Mouse (Mus musculus) adrenal gland, postnatal 36 days (tissue): ENCODE measurements around the gene Npc2. TPM values are rescaled to one million over a fixed set of nuclear protein-coding genes. Genes with fewer than 3 reads are reported as not detected.

Experiments
- DNase-seq, 2 experiments: peaks; one replicate each; pipeline ENCODE4 v3.0.0; 2021; ENCODE audit warnings: mixed read lengths in 1 of 2
- total RNA-seq, 2 experiments: library from RNA; stranded (reverse); gene quantifications; 2 replicates each; pipeline ENCODE4 v1.2.3; 2021

The Npc2 gene
- total RNA-seq, 2 experiments from 2014 or later: 82.3 to 91.0 TPM

- no peak for DNase-seq
These were observed 45.5 kb downstream of the Npc2 start for GRCm38 (mm10) chr12:84727434-84727833.

DNA sequence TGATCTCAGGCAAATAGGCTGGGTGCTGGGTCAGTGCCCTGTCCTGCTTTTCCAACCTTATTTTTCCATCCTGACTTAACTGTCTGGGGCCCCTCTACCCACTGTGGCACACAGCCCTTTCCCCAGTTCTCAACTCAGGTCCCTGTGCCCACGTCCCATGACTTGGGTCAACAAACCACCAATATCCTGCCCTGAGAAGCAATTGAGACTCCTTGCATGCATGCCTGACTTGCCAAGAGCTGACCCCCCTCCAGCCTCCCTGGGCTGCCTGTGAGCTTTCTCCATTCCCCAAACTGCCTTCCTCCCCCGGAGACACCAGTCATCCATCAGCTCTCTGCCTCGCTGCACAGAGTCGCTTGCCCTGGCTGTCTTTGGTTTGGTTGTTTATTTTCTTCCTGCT is 46.0 kb downstream of the Npc2 start:
- no peak for DNase-seq

DNA sequence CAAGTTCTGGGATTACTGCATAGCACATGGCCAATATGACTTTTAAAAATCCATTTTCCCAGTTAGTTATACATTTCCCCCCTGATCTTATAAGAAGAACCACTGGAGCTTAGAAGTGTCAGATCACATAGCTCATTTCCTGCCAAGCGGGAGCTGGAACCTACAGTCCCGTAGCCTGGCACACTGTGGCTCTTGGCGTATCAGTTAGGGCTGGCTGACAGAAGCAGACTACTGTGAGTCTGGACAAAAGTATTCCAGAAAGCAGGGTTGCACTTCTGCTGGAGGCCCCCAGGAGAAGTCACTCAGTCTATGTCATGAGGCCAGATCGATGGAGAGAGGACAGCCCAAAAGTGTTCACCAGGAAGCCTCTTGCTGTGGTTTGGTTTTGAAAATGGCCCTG is 46.6 kb downstream of the Npc2 start:
- no peak for DNase-seq

DNA sequence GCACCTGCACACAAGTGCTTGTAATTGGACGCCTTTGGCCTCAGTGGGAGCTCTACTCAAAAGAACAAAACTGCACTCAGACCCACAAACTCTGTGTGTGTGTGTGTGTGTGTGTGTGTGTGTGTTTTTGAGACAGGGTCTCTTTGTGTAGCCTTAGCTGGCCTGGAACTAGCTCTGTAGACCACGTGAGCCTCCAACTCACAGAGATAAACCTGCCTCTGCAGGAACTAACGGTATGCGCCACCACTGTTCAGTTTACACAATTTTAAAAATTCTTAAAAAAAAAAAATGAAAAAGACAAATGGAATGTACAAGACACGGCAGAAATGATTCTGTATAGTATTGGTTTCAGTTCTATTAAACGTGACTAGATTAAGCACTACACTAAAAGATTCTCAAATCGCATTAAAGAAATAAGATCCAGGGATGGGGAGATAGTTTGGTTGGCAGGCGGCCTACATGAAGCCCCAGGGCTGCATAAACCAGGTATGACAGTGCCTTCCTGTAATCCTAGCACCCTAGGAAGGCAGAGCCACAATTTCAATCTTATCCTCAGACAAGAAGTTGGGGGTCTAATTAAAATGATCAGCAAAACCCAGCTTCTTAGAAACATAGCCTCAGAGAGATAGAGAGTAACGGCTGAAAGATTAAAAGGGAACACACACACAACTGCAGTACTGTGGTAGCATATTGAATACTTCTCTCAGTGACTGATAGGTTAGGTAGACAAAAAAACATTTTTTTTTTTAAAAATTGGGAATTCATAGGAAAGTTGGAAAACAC is 54.3 kb downstream of the Npc2 start:
- DNase-seq: no peak

DNA sequence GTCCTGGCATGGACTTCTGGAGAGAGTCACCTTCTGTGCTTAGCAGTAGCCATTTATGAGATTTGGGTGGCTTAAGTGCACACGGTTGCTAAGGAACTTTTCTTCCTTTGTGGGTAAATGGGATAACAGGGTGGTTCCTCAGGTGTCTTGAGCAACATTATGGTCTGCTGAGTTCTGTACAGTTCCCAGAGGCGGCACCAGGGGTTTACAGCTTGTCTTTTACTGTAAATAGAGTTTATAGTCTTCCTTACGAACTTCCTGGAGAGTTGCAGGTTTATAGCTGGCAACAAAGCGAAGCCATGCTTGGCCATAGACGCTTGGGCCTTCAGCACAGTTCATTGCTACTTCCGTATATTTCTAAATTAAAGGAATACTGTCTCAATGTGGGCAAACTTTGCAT is 58.4 kb downstream of the Npc2 start:
- no peak for DNase-seq

GRCm38 (mm10) chr12:84709842-84710439 is 63.0 kb downstream of the Npc2 start:
- DNase-seq: peak; percentile 52 to 59

GRCm38 (mm10) chr12:84707804-84708203 is 65.1 kb downstream of the Npc2 start:
- no peak for DNase-seq

DNA sequence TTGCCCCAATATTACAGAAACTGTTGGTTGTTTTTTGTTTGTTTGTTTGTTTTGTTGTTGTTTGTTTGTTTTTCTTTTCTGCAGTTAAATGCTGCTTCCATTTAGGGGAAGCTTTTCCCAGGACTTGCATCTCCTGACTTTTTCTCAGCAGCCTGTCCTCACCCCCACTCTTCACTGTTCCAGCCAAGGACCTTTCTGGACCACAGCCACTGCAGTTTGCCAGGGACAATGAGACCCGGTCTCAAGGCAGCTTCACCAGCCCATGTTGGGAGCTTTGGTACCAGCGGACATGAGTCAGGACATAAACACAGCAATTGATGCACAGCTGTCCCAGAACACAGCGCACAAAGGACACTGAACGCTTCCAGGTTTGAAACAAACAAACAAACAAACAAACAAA is 66.1 kb downstream of the Npc2 start:
- DNase-seq: no peak

Other genes starting within 250 kb of the Npc2 start
- not detected for gene Vsx2, start 203.4 kb downstream of the Npc2 start, total RNA-seq
- 10 to 100 TPM; 15.2 to 15.6 TPM for gene Abcd4, start 155.7 kb downstream of the Npc2 start, total RNA-seq
- gene Vrtn, start 132.1 kb downstream of the Npc2 start, total RNA-seq: not detected
- not detected for gene Syndig1l, start 74.3 kb downstream of the Npc2 start, total RNA-seq
- 10 to 100 TPM; 60.9 to 68.7 TPM for gene Isca2, start 99 bp upstream of the Npc2 start, total RNA-seq
- 1 to 10 TPM; 6.5 to 6.6 TPM for gene Ltbp2, start 103.4 kb upstream of the Npc2 start, total RNA-seq
- gene Fcf1, start 197.7 kb upstream of the Npc2 start, total RNA-seq: 10 to 100 TPM; 87.4 to 99.4 TPM
- gene Arel1, start 197.7 kb upstream of the Npc2 start, total RNA-seq: 10 to 100 TPM; 34.9 to 36.4 TPM
- 10 to 100 TPM; 48.5 to 52.1 TPM for gene Ylpm1, start 223.2 kb upstream of the Npc2 start, total RNA-seq